Mouse (Mus musculus) embryonic facial prominence, embryonic 14.5 days (tissue): ENCODE data around the gene Ppp1r15b. TPM values are rescaled to one million over a fixed set of nuclear protein-coding genes. Genes with fewer than 3 reads are reported as not detected.

Experiments
- ATAC-seq: fragments of 200-750 bp; cut with Nextera tagmentation; 2 replicates; pipeline ENCODE4 v1.8.0; 2017; ENCODE audit warnings: low read depth, moderate number of reproducible peaks, moderate TSS enrichment
- DNase-seq: peaks from one replicate; pipeline ENCODE4 v3.0.0-alpha.2; 2015; ENCODE audit warnings: low spot score
- H3K27ac ChIP-seq: fragments of 300-500 bp; sonication (generic); replicated peaks from 2 replicates; pipeline ENCODE4 v1.5.1; 2014; ENCODE audit warnings: low read depth, mild to moderate bottlenecking, low read length, moderate library complexity
- H3K27me3 ChIP-seq: fragments of 300-500 bp; sonication (generic); replicated peaks from 2 replicates; pipeline ENCODE4 v1.6.1; 2014; ENCODE audit warnings: low read length; ENCODE audit not compliant: control insufficient read depth, insufficient read depth
- H3K36me3 ChIP-seq: fragments of 300-500 bp; sonication (generic); 2 replicates; pipeline ENCODE4 v1.6.1; 2014; ENCODE audit warnings: low read length, mixed read lengths; ENCODE audit not compliant: control insufficient read depth, insufficient read depth
- H3K4me1 ChIP-seq: fragments of 300-500 bp; sonication (generic); 2 replicates; pipeline ENCODE4 v1.6.1; 2014; ENCODE audit warnings: antibody characterized with exemption, low read length; ENCODE audit not compliant: control insufficient read depth, insufficient read depth
- H3K4me2 ChIP-seq: fragments of 300-500 bp; sonication (generic); 2 replicates; pipeline ENCODE4 v1.6.1; 2014; ENCODE audit warnings: low read depth, mild to moderate bottlenecking, low read length, moderate library complexity, mixed read lengths
- H3K4me3 ChIP-seq: fragments of 300-500 bp; sonication (generic); 2 replicates; pipeline ENCODE4 v1.5.1; 2014; ENCODE audit warnings: low read depth, mild to moderate bottlenecking, low read length
- H3K9ac ChIP-seq: fragments of 300-500 bp; sonication (generic); 2 replicates; pipeline ENCODE4 v1.6.1; 2014; ENCODE audit warnings: low read depth, mild to moderate bottlenecking, low read length, moderate library complexity, mixed read lengths
- H3K9me3 ChIP-seq: fragments of 300-500 bp; sonication (generic); 2 replicates; pipeline ENCODE4 v1.6.1; 2016; ENCODE audit warnings: low read length; ENCODE audit not compliant: control insufficient read depth
- WGBS: fragments of 180-500 bp; shearing (Covaris S2); extraction: QIAGEN DNeasy Blood & Tissue Kit; methylation state at CpG from one replicate; pipeline ENCODE4 v1.1.7; 2014; 5-methylcytosine and 5-hydroxymethylcytosine counted together
- polyA plus RNA-seq: library from polyadenylated mRNA; unstranded; fragments of >200 nt; fragmentation: Nextera tagmentation; extraction: Ambion mirVana; gene quantifications from 2 replicates; pipeline ENCODE4 v1.2.1, GENCODE M21; 2014

Gene Ppp1r15b
- polyA plus RNA-seq, 1 experiment from 2014 or later = 42.0 TPM

- DNase-seq = peak; percentile 16
- H3K4me2 ChIP-seq = peak overlapping the region; percentile 37
- WGBS = 29% methylated on average over 16 of the region's 16 CpGs
- H3K9me3 ChIP-seq = no peaks in the 10 kb centered on the region
- H3K4me3 ChIP-seq = no peak overlapping the region
- peak overlapping the region; percentile 98 for H3K27ac ChIP-seq
- no peaks in the 10 kb centered on the region for H3K27me3 ChIP-seq
- peaks cover 17% of the 10 kb centered on the region for H3K4me1 ChIP-seq
- H3K9ac ChIP-seq = no peak overlapping the region
- H3K36me3 ChIP-seq = peaks cover 10% of the 10 kb centered on the region; the same call in 1 of the 2 replicates
- ATAC-seq = no peak
Observed at GRCm38 (mm10) chr1:133129471-133130221, 1.3 kb upstream of the Ppp1r15b start.

GRCm38 (mm10) chr1:133131561-133131905 lies 590 bp downstream of the Ppp1r15b start:
- Histone ChIP-seq H3K27ac (peak overlapping the region; percentile 98), H3K4me2 (peak overlapping the region; percentile 82), H3K27me3 (no peaks in the 10 kb centered on the region), H3K9me3 (no peaks in the 10 kb centered on the region), H3K4me1 (peaks cover 33% of the 10 kb centered on the region), H3K4me3 (peak overlapping the region; percentile 99), H3K9ac (peak overlapping the region; percentile 94), H3K36me3 (peaks cover 25% of the 10 kb centered on the region)
- 0% methylated on average over 19 of the region's 35 CpGs for WGBS
- ATAC-seq (no peak), DNase-seq (no peak)

GRCm38 (mm10) chr1:133131936-133132335 lies 993 bp downstream of the Ppp1r15b start:
- Histone ChIP-seq H3K36me3 (peaks cover 29% of the 10 kb centered on the region), H3K9ac (peak overlapping the region; percentile 94), H3K4me2 (peak overlapping the region; percentile 82), H3K27me3 (no peaks in the 10 kb centered on the region), H3K4me1 (peaks cover 33% of the 10 kb centered on the region), H3K4me3 (peak overlapping the region; percentile 99), H3K9me3 (no peaks in the 10 kb centered on the region), H3K27ac (peak overlapping the region; percentile 98)
- DNase-seq = peak; percentile 26
- no peak for ATAC-seq
- 0% methylated on average over 11 of the region's 11 CpGs for WGBS

- Histone ChIP-seq H3K4me3 (peak overlapping the region; percentile 99), H3K4me1 (peaks cover 33% of the 10 kb centered on the region), H3K36me3 (peaks cover 36% of the 10 kb centered on the region), H3K27me3 (no peaks in the 10 kb centered on the region), H3K27ac (peak overlapping the region; percentile 98), H3K4me2 (peak overlapping the region; percentile 82), H3K9ac (peak overlapping the region; percentile 94), H3K9me3 (no peaks in the 10 kb centered on the region)
- DNase-seq (no peak), ATAC-seq (no peak)
- 8% methylated on average over 26 of the region's 26 CpGs for WGBS
Observed at GRCm38 (mm10) chr1:133132388-133133326, 1.7 kb downstream of the Ppp1r15b start.

GRCm38 (mm10) chr1:133133425-133133824 lies 2.5 kb downstream of the Ppp1r15b start:
- WGBS = 14% methylated on average over 2 of the region's 2 CpGs
- Histone ChIP-seq H3K4me1 (peaks cover 33% of the 10 kb centered on the region), H3K4me2 (peak overlapping the region; percentile 82), H3K9ac (peak overlapping the region; percentile 94), H3K36me3 (peaks cover 44% of the 10 kb centered on the region), H3K4me3 (peak overlapping the region; percentile 99), H3K27me3 (no peaks in the 10 kb centered on the region), H3K27ac (no peak overlapping the region; the same call in 1 of the 2 replicates), H3K9me3 (no peaks in the 10 kb centered on the region)
- ATAC-seq (no peak), DNase-seq (no peak)

GRCm38 (mm10) chr1:133134071-133134470 lies 3.1 kb downstream of the Ppp1r15b start:
- no peak for ATAC-seq
- no peak overlapping the region for H3K27ac ChIP-seq
- no peak for DNase-seq

GRCm38 (mm10) chr1:133134881-133135280 lies 3.9 kb downstream of the Ppp1r15b start:
- H3K4me3 ChIP-seq = peak overlapping the region; percentile 99
- peak overlapping the region; percentile 82 for H3K4me2 ChIP-seq
- H3K9ac ChIP-seq = peak overlapping the region; percentile 94
- H3K4me1 ChIP-seq = peaks cover 27% of the 10 kb centered on the region
- H3K27me3 ChIP-seq = no peaks in the 10 kb centered on the region
- ATAC-seq = no peak
- DNase-seq = no peak
- H3K36me3 ChIP-seq = peaks cover 57% of the 10 kb centered on the region
- 51% methylated on average over 4 of the region's 4 CpGs for WGBS
- no peak overlapping the region for H3K27ac ChIP-seq
- H3K9me3 ChIP-seq = no peaks in the 10 kb centered on the region

More at GRCm38 (mm10) chr1:133134071-133134470, 3.1 kb downstream of the Ppp1r15b start:
- Histone ChIP-seq H3K9ac (peak overlapping the region; percentile 94), H3K36me3 (peaks cover 50% of the 10 kb centered on the region), H3K27me3 (no peaks in the 10 kb centered on the region), H3K4me3 (peak overlapping the region; percentile 99), H3K4me2 (peak overlapping the region; percentile 82), H3K9me3 (no peaks in the 10 kb centered on the region), H3K4me1 (peaks cover 33% of the 10 kb centered on the region)
- 22% methylated on average over 4 of the region's 4 CpGs for WGBS

- H3K9ac ChIP-seq = peak overlapping the region; percentile 8; the same call in 1 of the 2 replicates
- H3K4me2 ChIP-seq = peak overlapping the region; percentile 82
- peak overlapping the region; percentile 99 for H3K4me3 ChIP-seq
- no peaks in the 10 kb centered on the region for H3K9me3 ChIP-seq
- 54% methylated on average over 5 of the region's 5 CpGs for WGBS
- DNase-seq (no peak), ATAC-seq (no peak)
- no peaks in the 10 kb centered on the region for H3K27me3 ChIP-seq
- H3K27ac ChIP-seq = no peak overlapping the region
- peaks cover 67% of the 10 kb centered on the region for H3K36me3 ChIP-seq
- peaks cover 27% of the 10 kb centered on the region for H3K4me1 ChIP-seq
Observed at GRCm38 (mm10) chr1:133135808-133136207, 4.9 kb downstream of the Ppp1r15b start.
